Mouse (Mus musculus) T-helper 2 cell (primary cell): ENCODE results near the gene Gm10447.

Experiments
- in situ Hi-C: fragments of 300-600 bp; cut with MboI, MseI; formaldehyde crosslinking; loops from one replicate; pipeline ENCODE4 v1.15.1; 2025; ENCODE audit warnings: high pct_unique_total_duplicates

Gm10447 gene

GRCm38 (mm10) chr11:53479171-53479782 is 22.4 kb upstream of the Gm10447 start:
- in situ Hi-C loops, result no loop called here

- in situ Hi-C loops, result no loop called here
Observed at GRCm38 (mm10) chr11:53478383-53479170, 21.7 kb upstream of the Gm10447 start.

- in situ Hi-C loops, result no loop called here
Observed at GRCm38 (mm10) chr11:53477833-53478232, 20.9 kb upstream of the Gm10447 start.

- in situ Hi-C loops, result no loop called here
Observed at GRCm38 (mm10) chr11:53475620-53476019, 18.7 kb upstream of the Gm10447 start.

- in situ Hi-C loops, result no loop called here
Observed at GRCm38 (mm10) chr11:53472709-53473108, 15.8 kb upstream of the Gm10447 start.

- in situ Hi-C loops, result loop anchor here (5.0 kb wide), 1 partner anchor 267 kb away; no protein-coding TSS in a partner anchor
Observed at GRCm38 (mm10) chr11:53469968-53470695, 13.2 kb upstream of the Gm10447 start, which contains the start of gene Gm9837. TSS of gene Gm9837 (minus strand) at chr11:53470479.

GRCm38 (mm10) chr11:53469294-53469967 is 12.5 kb upstream of the Gm10447 start:
- in situ Hi-C loops, result loop anchor here (5.0 kb wide), 1 partner anchor 268 kb away; no protein-coding TSS in a partner anchor

GRCm38 (mm10) chr11:53466231-53466971 is 9.5 kb upstream of the Gm10447 start:
- in situ Hi-C loops, result loop anchor here (5.0 kb wide), 1 partner anchor 271 kb away; no protein-coding TSS in a partner anchor

- in situ Hi-C loops, result no loop called here
Observed at GRCm38 (mm10) chr11:53463551-53464424, 6.9 kb upstream of the Gm10447 start.

- in situ Hi-C loops, result no loop called here
Observed at GRCm38 (mm10) chr11:53461727-53462126, 4.8 kb upstream of the Gm10447 start.

- in situ Hi-C loops, result no loop called here
Observed at GRCm38 (mm10) chr11:53460192-53460591, 3.3 kb upstream of the Gm10447 start.

- in situ Hi-C loops, result no loop called here
Observed at GRCm38 (mm10) chr11:53458996-53459395, 2.1 kb upstream of the Gm10447 start.

GRCm38 (mm10) chr11:53457372-53457954 is 553 bp upstream of the Gm10447 start:
- in situ Hi-C loops, result no loop called here

- in situ Hi-C loops, result no loop called here
Observed at GRCm38 (mm10) chr11:53453031-53453430, 3.9 kb downstream of the Gm10447 start.

- in situ Hi-C loops, result no loop called here
Observed at GRCm38 (mm10) chr11:53452396-53452795, 4.5 kb downstream of the Gm10447 start.

GRCm38 (mm10) chr11:53451361-53451760 is 5.5 kb downstream of the Gm10447 start:
- in situ Hi-C loops, result no loop called here

- in situ Hi-C loops, result no loop called here
Observed at GRCm38 (mm10) chr11:53450070-53450705, 6.7 kb downstream of the Gm10447 start.

GRCm38 (mm10) chr11:53448529-53448928 is 8.4 kb downstream of the Gm10447 start:
- in situ Hi-C loops, result no loop called here

GRCm38 (mm10) chr11:53447996-53448395 is 8.9 kb downstream of the Gm10447 start:
- in situ Hi-C loops, result no loop called here
